31 mouse cellular contexts compared by ENCODE assay signal in genomic region chr7:131417605-131418004, GRCm38 (mm10).
"Had no signal": no experiment of that assay in that cellular context is flagged by ENCODE, and none has a peak within 500 bp of the region (broad histone marks: within the 10 kb centered on the region; RNA-seq: fewer than 3 reads in every experiment).

No protein-coding gene starts in this region.

- ATAC-seq: liver, embryonic 12.5 days; liver, postnatal 0 days; lung, postnatal 0 days; midbrain, embryonic 13.5 days; midbrain, embryonic 15.5 days; midbrain, embryonic 16.5 days had no signal

- H3K9ac ChIP-seq: limb, embryonic 12.5 days; limb, embryonic 13.5 days; limb, embryonic 15.5 days; liver, embryonic 12.5 days; liver, embryonic 13.5 days; liver, embryonic 14.5 days; liver, embryonic 15.5 days; liver, postnatal 0 days; lung, embryonic 14.5 days; lung, embryonic 15.5 days; midbrain, embryonic 12.5 days; midbrain, embryonic 13.5 days; midbrain, embryonic 15.5 days; neural tube, embryonic 12.5 days had no signal

- H3K27ac ChIP-seq: limb, embryonic 10.5 days; limb, embryonic 12.5 days; limb, embryonic 13.5 days; limb, embryonic 15.5 days; liver, embryonic 12.5 days; liver, embryonic 13.5 days; liver, embryonic 14.5 days; liver, embryonic 15.5 days; lung, embryonic 15.5 days; macrophage; midbrain, embryonic 10.5 days; midbrain, embryonic 12.5 days; midbrain, embryonic 13.5 days; midbrain, embryonic 15.5 days; neural tube, embryonic 12.5 days had no signal

- DNase-seq: left cerebral cortex, postnatal 4 days; liver; liver, embryonic 13.5 days; liver, postnatal 0 days; lung, adult 18-20 months; lung, adult 2 months; lung, embryonic 14.5 days; lung, postnatal 10 days; lung, postnatal 14 days; lung, postnatal 36 days; lung, postnatal 4 days; midbrain, embryonic 14.5 days had no signal

- H3K4me2 ChIP-seq: limb, embryonic 12.5 days; limb, embryonic 13.5 days; limb, embryonic 15.5 days; liver, embryonic 11.5 days; liver, embryonic 12.5 days; liver, embryonic 13.5 days; liver, embryonic 15.5 days; lung, embryonic 14.5 days; lung, embryonic 15.5 days; midbrain, embryonic 11.5 days; midbrain, embryonic 12.5 days; midbrain, embryonic 13.5 days; midbrain, embryonic 15.5 days; neural tube, embryonic 12.5 days had no signal

- H3K27me3 ChIP-seq: limb, embryonic 12.5 days; limb, embryonic 13.5 days; limb, embryonic 15.5 days; liver, embryonic 12.5 days; liver, embryonic 13.5 days; liver, embryonic 15.5 days; lung, embryonic 15.5 days; midbrain, embryonic 12.5 days; midbrain, embryonic 13.5 days; midbrain, embryonic 15.5 days; neural tube, embryonic 12.5 days had no signal

- H3K36me3 ChIP-seq: limb, embryonic 10.5 days; limb, embryonic 12.5 days; limb, embryonic 13.5 days; limb, embryonic 15.5 days; liver, embryonic 12.5 days; liver, embryonic 13.5 days; liver, embryonic 15.5 days; lung, embryonic 15.5 days; midbrain, embryonic 10.5 days; midbrain, embryonic 12.5 days; midbrain, embryonic 13.5 days; midbrain, embryonic 15.5 days; neural tube, embryonic 12.5 days had no signal

- H3K4me3 ChIP-seq: limb, embryonic 10.5 days; limb, embryonic 12.5 days; limb, embryonic 13.5 days; limb, embryonic 15.5 days; liver, embryonic 12.5 days; liver, embryonic 13.5 days; liver, embryonic 15.5 days; lung, embryonic 15.5 days; megakaryocyte, embryonic 14.5 days; midbrain, embryonic 10.5 days; midbrain, embryonic 12.5 days; midbrain, embryonic 13.5 days; midbrain, embryonic 15.5 days; neural tube, embryonic 12.5 days had no signal

- H3K4me1 ChIP-seq: limb, embryonic 13.5 days; limb, embryonic 15.5 days; liver, embryonic 13.5 days; liver, embryonic 15.5 days; midbrain, embryonic 10.5 days; midbrain, embryonic 12.5 days; neural tube, embryonic 12.5 days had no signal

- H3K9me3 ChIP-seq: limb, embryonic 10.5 days; limb, embryonic 12.5 days; limb, embryonic 13.5 days; limb, embryonic 15.5 days; liver, embryonic 12.5 days; liver, embryonic 13.5 days; liver, embryonic 15.5 days; lung, embryonic 15.5 days; midbrain, embryonic 10.5 days; midbrain, embryonic 12.5 days; midbrain, embryonic 13.5 days; midbrain, embryonic 15.5 days; neural tube, embryonic 12.5 days had no signal
